Mouse (Mus musculus) gastrocnemius, postnatal 25 days (tissue): Measurements from ENCODE around the gene Gm17622. TPM values are rescaled to one million over a fixed set of nuclear protein-coding genes. Genes with fewer than 3 reads are reported as not detected.

Experiments used
- DNase-seq: peaks from one replicate; pipeline ENCODE4 v3.0.0; 2022
- total RNA-seq, 2 experiments: library from RNA; stranded (reverse); gene quantifications; 1 replicate in 1 of 2; 2 replicates in 1 of 2; pipeline ENCODE4 v1.2.3; 2021

Gm17622 gene
- total RNA-seq, 2 experiments from 2014 or later: not detected

DNA sequence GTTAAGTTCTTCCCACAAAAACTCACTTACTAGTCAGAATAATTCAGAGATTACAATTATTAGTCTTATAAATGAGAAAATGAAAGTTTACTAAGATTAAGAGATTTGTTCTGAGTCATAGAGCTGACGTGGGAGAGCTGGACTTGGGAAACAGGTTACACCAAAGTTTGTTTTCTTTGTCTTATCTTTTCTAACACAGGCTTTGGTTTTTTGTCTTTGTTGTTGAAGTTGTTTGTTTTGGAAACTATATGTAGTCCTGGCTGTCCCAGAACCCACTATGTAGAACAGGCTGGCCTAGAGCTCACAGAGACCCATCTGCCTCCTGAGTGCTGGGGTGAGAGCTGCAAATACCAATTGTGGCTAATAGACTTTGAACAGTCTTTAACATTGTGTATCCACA lies 20.7 kb downstream of the Gm17622 start:
- no peak for DNase-seq

DNA sequence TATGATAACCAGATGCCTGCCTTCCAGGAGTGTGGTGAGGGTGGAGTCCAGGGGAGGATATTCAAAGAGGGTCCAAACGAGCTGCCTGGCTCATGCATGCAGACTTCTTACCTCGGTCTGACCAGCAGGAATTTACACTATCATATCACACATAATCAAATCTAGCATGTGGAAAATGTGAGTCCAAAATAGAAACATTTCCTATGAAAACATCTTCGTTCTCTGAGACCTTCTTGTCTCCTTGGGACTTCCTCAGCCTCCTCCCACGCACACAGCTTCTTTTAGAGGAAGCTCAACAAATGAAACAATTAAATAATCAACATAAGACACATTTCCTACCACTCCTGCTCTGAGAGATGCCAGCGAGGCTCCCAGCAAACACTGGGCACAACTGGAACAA lies 21.4 kb downstream of the Gm17622 start:
- no peak for DNase-seq

- DNase-seq: no peak
Observed at GRCm38 (mm10) chr13:96514154-96514942, 23.8 kb downstream of the Gm17622 start.

DNA sequence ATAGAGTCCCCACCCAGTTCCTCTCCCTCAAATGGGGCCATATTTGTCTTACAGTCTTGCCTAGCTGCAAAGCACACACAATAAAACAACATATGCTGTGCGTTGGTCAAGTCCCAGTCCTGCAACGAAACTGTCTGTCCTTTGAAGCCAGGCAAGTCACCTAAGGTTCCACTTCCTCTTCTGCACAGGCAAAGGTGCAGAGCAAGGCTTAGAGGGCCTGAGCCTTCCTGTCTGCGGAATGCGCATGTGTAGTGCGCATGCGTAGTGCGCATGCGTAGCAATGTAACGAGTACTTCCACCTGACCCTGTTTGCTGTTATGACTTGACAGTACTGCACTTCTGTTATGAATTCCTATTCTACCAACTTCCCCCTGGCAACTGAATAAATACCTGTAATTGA lies 25.7 kb downstream of the Gm17622 start:
- DNase-seq: no peak

DNA sequence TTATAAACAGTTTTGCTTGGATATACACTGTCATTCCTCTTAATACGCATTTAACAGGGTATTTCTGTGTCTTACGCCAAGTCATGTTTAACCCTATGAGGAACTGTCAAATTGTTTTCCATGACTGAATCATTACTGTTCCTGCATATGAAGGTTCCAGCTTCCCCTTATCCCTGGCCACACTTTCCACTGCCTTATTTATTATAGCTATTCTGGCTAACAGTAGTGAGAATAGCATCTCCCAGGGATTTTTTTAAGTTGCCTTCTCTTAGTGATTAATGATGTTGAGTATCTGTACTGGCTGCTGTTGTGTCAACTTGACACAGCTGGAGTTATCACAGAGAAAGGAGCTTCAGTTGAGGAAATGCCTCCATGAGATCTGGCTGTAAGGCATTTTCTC lies 26.8 kb downstream of the Gm17622 start:
- DNase-seq: no peak

- no peak for DNase-seq
Observed at GRCm38 (mm10) chr13:96521294-96521693, 30.8 kb downstream of the Gm17622 start.

GRCm38 (mm10) chr13:96527022-96527421 lies 36.5 kb downstream of the Gm17622 start:
- DNase-seq: no peak

GRCm38 (mm10) chr13:96527856-96528255 lies 37.3 kb downstream of the Gm17622 start:
- no peak for DNase-seq

DNA sequence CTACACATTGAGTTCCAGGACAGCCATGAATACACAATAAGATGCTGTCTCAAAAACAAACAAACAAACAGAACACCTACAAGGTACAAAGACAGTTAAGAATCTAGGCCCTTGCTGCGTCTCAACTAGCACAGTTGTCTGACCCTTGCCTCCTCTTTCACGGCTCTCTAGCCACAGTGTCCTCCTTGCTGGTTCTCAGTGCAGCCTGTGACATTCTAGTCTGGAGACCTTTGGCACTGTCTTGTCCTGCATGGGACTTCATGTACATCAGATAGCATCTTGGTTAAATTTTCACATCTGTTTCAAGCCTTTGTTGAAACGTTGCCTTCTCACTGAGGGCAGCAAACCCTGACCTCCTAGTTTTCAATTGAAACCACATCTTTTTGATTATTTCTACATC lies 38.2 kb downstream of the Gm17622 start:
- DNase-seq: no peak

- no peak for DNase-seq
Observed at GRCm38 (mm10) chr13:96529542-96529941, 39.0 kb downstream of the Gm17622 start.

DNA sequence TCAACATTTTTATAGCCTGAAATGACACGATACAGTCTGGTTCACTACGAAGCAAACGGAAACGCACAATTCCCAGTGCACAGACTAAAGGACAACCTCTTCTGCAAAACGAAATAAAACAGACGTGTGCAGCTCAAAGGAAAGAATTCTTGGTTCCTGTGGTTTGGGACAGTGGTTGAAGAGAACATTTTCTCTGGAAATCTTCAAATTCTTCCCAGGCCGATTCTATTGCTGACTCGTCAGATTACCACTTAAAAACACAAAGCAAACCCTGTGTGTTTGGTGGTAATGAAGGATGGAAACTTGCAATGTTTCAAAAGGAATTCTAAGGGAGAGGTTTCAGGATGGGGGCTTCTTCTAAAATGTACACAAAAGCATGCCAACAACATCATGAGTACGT lies 39.5 kb downstream of the Gm17622 start:
- no peak for DNase-seq

- DNase-seq: no peak
Observed at GRCm38 (mm10) chr13:96532176-96532575, 41.6 kb downstream of the Gm17622 start.

GRCm38 (mm10) chr13:96533742-96534141 lies 43.2 kb downstream of the Gm17622 start:
- DNase-seq: no peak

DNA sequence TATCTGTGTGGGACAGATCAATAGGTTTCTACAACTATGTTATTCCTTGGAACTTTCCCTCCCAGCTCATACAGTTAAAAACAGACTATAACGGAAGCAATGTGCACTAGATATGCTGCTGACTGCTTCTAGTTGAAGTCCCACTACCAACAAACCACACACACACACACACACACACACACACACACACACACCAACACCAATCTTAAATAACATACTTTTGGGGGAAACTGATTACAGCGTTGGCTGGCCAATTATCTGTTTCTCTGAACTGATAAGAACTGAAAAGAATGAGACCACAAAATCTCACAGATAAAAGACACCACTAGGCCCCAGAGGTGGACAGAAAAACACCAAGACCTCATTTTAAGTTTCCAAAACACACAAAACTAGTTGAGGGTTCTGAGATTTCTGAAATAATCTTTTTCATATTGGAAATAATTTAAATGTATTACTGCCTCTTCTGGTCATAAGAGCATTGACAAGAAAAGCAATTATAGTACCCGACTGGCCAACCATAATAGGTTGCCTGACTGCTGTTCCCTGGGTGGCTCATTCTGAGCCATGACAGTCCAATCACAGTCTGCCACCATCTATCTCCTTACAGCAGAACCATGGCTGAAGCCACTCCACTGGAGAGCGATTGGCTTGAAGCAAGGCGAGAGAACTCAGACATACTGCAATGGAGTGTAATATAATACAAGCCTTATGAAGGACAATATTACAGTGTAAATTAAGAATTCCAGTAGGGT lies 46.5 kb downstream of the Gm17622 start:
- DNase-seq: no peak

DNA sequence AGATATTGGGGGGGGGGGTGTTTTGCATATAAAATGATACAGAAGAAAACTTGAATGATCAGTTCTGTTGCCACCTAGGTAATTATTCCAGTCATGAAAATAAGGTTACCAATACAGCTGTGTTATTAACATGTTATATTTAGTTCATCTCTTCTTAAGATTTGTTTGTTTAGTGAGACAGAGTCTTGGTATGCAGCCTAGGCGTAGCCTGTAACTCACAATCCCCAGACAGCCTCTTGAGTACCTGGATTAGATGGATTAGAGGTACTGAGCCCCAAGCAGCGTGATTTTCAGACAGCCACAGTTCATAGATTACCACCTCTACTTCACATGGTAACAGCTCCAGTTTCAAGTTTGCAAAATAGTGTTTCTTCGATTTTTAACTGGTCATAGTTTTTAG lies 47.6 kb downstream of the Gm17622 start:
- no peak for DNase-seq

Other genes starting within 250 kb of the Gm17622 start
- 1 to 10 TPM; 6.0 to 6.3 TPM for gene Poc5, start 102.4 kb upstream of the Gm17622 start, total RNA-seq
- gene Ankdd1b, start 19.5 kb upstream of the Gm17622 start, total RNA-seq: not detected
- gene Polk, start 51.8 kb downstream of the Gm17622 start, total RNA-seq: 1 to 10 TPM; 3.3 to 3.7 TPM
- gene Col4a3bp, start 51.9 kb downstream of the Gm17622 start, total RNA-seq: 10 to 100 TPM; 31.5 to 39.7 TPM
- 1 to 10 TPM; 6.8 to 8.5 TPM for gene Hmgcr, start 180.2 kb downstream of the Gm17622 start, total RNA-seq